Mouse (Mus musculus): ENCODE data around the gene Adamts4. TPM values are rescaled to one million over a fixed set of nuclear protein-coding genes. Genes with fewer than 3 reads are reported as not detected.
"Not testable (repeated sequence)": the region's sequence is repeated elsewhere in the genome, so short reads cannot be mapped to it uniquely, and the experiment has no call there.

Gene Adamts4
- polyA plus RNA-seq, 2 experiments: 8.6 to 10.1 TPM

DNA sequence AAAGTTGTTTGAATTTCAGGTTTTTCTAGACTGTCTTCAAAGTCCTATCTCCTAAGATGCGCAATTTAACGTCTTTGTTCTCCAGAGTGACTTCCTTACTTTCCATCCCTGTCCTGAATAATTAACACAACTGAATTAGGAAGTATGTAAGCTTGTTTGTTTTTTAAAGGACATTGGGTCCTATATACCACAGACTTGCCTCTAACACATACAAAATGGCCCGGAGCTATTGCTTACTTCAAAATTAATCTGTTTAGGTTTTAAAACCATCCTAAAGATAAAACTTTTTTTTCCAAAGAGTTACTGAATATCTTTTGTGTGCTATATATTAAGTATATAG lies 44.8 kb downstream of the Adamts4 start:
- WGBS: 19% methylated on average over 3 of the region's 3 CpGs
- no peak for TF ChIP-seq POLR2A (IDR thresholded peaks at IDR 0.05; ENCODE audit: borderline replicate concordance, extremely low read depth, insufficient read depth, insufficient read length)
- DNase-seq (ENCODE audit: low spot score): no peak
- Histone ChIP-seq H3K36me3 (ENCODE audit: control insufficient read depth, insufficient read depth, low read length) (peaks cover 1% of the 10 kb centered on the region; the same call in 1 of the 2 replicates), H3K27ac (replicated peaks; ENCODE audit: low read depth, low read length) (peak overlapping the region; percentile 96), H3K27me3 (ENCODE audit: control insufficient read depth, insufficient read depth, low read length) (no peaks in the 10 kb centered on the region), H3K4me2 (replicated peaks; ENCODE audit: low read depth, low read length, severe bottlenecking) (peak overlapping the region; percentile 53), H3K9me3 (ENCODE audit: control insufficient read depth, low read length) (no peaks in the 10 kb centered on the region), H3K9ac (ENCODE audit: low read depth, low read length, severe bottlenecking) (peak overlapping the region; percentile 89), H3K4me1 (ENCODE audit: control insufficient read depth, insufficient read depth, low read length) (peaks cover 9% of the 10 kb centered on the region), H3K4me3 (replicated peaks; ENCODE audit: low read length) (peak overlapping the region; percentile 66)
- ATAC-seq (ENCODE audit: low FRiP score, low read depth): no peak

DNA sequence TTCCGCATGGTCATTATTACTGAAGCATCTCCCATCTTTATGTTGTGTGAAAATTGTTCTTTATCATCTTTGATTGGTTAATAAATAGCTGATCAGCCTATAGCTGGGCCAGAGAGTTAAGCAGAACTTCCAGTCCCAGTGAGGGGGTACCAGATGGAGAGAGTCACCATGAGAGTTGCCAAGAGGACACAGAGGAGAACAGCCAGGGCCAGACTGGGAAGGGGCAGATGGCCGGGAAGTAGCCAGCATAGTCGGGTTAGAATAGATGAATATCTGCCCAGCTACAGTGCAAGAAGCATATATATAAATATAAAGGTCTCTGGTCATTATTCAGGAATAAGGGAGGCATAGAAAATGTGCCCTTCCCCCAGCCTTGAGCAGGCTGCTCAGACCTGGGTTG lies 48.0 kb downstream of the Adamts4 start:
- 63% methylated on average over 3 of the region's 3 CpGs for WGBS
- H3K4me1 ChIP-seq (ENCODE audit: control insufficient read depth, insufficient read depth, low read length): peaks cover 6% of the 10 kb centered on the region

DNA sequence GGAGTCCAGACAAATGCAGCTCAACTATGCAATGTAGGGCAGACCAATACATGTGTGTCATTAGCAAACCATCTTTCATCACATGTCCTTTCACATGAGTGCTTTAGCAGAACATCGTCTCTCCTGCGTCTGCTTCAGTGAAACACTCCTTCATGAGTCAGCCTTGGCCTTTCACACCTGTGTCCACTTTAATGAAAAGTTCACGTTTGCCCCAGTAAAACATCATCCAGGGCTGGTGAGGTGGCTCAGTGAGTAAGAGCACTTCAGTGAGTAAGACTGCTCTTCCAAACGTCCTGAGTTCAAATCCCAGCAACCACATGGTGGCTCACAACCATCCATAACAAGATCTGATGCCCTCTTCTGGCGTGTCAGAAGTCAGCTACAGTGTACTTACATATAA lies 55.9 kb downstream of the Adamts4 start:
- not testable (repeated sequence) for H3K27ac ChIP-seq (replicated peaks; ENCODE audit: low read depth, low read length); H3K4me1 ChIP-seq (ENCODE audit: control insufficient read depth, insufficient read depth, low read length); H3K27me3 ChIP-seq (ENCODE audit: control insufficient read depth, insufficient read depth, low read length); ATAC-seq (ENCODE audit: low FRiP score, low read depth); DNase-seq (ENCODE audit: low spot score); H3K4me2 ChIP-seq (replicated peaks; ENCODE audit: low read depth, low read length, severe bottlenecking); H3K36me3 ChIP-seq (ENCODE audit: control insufficient read depth, insufficient read depth, low read length); H3K9me3 ChIP-seq (ENCODE audit: control insufficient read depth, low read length); H3K9ac ChIP-seq (ENCODE audit: low read depth, low read length, severe bottlenecking); H3K4me3 ChIP-seq (replicated peaks; ENCODE audit: low read length)
- WGBS: 63% methylated on average over 5 of the region's 5 CpGs

More for the DNA sequence above, 48.0 kb downstream of the Adamts4 start:
- ATAC-seq (ENCODE audit: low FRiP score, low read depth): no peak
- no peaks in the 10 kb centered on the region for H3K36me3 ChIP-seq (ENCODE audit: control insufficient read depth, insufficient read depth, low read length)
- no peaks in the 10 kb centered on the region for H3K27me3 ChIP-seq (ENCODE audit: control insufficient read depth, insufficient read depth, low read length)
- no peak for DNase-seq (ENCODE audit: low spot score)
- H3K9ac ChIP-seq (ENCODE audit: low read depth, low read length, severe bottlenecking): no peak overlapping the region
- H3K4me2 ChIP-seq (replicated peaks; ENCODE audit: low read depth, low read length, severe bottlenecking): no peak overlapping the region
- TF ChIP-seq POLR2A (IDR thresholded peaks at IDR 0.05; ENCODE audit: borderline replicate concordance, extremely low read depth, insufficient read depth, insufficient read length): no peak
- H3K9me3 ChIP-seq (ENCODE audit: control insufficient read depth, low read length): no peaks in the 10 kb centered on the region
- H3K27ac ChIP-seq (replicated peaks; ENCODE audit: low read depth, low read length): no peak overlapping the region
- no peak overlapping the region for H3K4me3 ChIP-seq (replicated peaks; ENCODE audit: low read length)

DNA sequence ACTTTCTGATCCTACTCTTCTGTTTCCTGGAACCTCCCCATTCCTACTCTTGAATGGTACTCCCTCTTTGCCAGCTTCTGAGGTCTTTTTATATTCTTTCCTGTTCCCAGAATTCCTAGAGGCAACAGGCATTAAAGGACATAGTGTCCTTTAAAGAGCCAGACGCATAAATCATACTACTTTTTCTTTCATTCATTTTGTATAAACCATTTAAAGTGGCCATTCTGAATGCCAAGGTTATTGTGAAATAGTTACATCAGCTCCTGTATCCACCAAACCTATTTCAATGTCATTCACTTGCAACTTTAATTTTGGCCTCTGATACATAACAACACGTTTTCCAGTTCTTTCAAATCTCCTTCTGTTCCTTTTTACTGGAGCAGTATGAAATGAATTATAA lies 59.1 kb downstream of the Adamts4 start:
- ATAC-seq (ENCODE audit: low FRiP score, low read depth) (no peak), DNase-seq (ENCODE audit: low spot score) (no peak)
- no peak overlapping the region for H3K4me2 ChIP-seq (replicated peaks; ENCODE audit: low read depth, low read length, severe bottlenecking)
- no peaks in the 10 kb centered on the region for H3K27me3 ChIP-seq (ENCODE audit: control insufficient read depth, insufficient read depth, low read length)
- no peak overlapping the region for H3K27ac ChIP-seq (replicated peaks; ENCODE audit: low read depth, low read length)
- H3K4me3 ChIP-seq (replicated peaks; ENCODE audit: low read length): no peak overlapping the region
- H3K9ac ChIP-seq (ENCODE audit: low read depth, low read length, severe bottlenecking): no peak overlapping the region
- H3K4me1 ChIP-seq (ENCODE audit: control insufficient read depth, insufficient read depth, low read length): no peaks in the 10 kb centered on the region
- no peak for TF ChIP-seq POLR2A (IDR thresholded peaks at IDR 0.05; ENCODE audit: borderline replicate concordance, extremely low read depth, insufficient read depth, insufficient read length)
- no peaks in the 10 kb centered on the region for H3K9me3 ChIP-seq (ENCODE audit: control insufficient read depth, low read length)
- H3K36me3 ChIP-seq (ENCODE audit: control insufficient read depth, insufficient read depth, low read length): no peaks in the 10 kb centered on the region
- 68% methylated on average over 2 of the region's 2 CpGs for WGBS

Other genes with a start within 250 kb of the Adamts4 start
- gene Fcgr4, start 231.5 kb upstream of the Adamts4 start, polyA plus RNA-seq (2012; rRNA removed): 0.75 and 1.2 TPM in 2 replicates
- gene Fcgr4, start 231.5 kb upstream of the Adamts4 start, polyA plus RNA-seq (2014; fragmentation: Nextera tagmentation; extraction: Ambion mirVana): 0.59 and 0.79 TPM in 2 replicates
- 12.8 and 13.7 TPM in 2 replicates for gene Fcgr3, start 185.5 kb upstream of the Adamts4 start, polyA plus RNA-seq (2012; rRNA removed)
- 17.6 and 19.7 TPM in 2 replicates for gene Fcgr3, start 185.5 kb upstream of the Adamts4 start, polyA plus RNA-seq (2014; fragmentation: Nextera tagmentation; extraction: Ambion mirVana)
- gene Cfap126, start 136.5 kb upstream of the Adamts4 start, polyA plus RNA-seq (2012; rRNA removed): 2.1 and 2.7 TPM in 2 replicates
- 1.1 and 1.3 TPM in 2 replicates for gene Cfap126, start 136.5 kb upstream of the Adamts4 start, polyA plus RNA-seq (2014; fragmentation: Nextera tagmentation; extraction: Ambion mirVana)
- 246 and 314 TPM in 2 replicates for gene Sdhc, start 99.8 kb upstream of the Adamts4 start, polyA plus RNA-seq (2012; rRNA removed)
- gene Sdhc, start 99.8 kb upstream of the Adamts4 start, polyA plus RNA-seq (2014; fragmentation: Nextera tagmentation; extraction: Ambion mirVana): 273 and 281 TPM in 2 replicates
- 14.6 and 19.8 TPM in 2 replicates for gene Mpz, start 99.7 kb upstream of the Adamts4 start, polyA plus RNA-seq (2012; rRNA removed)
- 4.9 and 5.3 TPM in 2 replicates for gene Mpz, start 99.7 kb upstream of the Adamts4 start, polyA plus RNA-seq (2014; fragmentation: Nextera tagmentation; extraction: Ambion mirVana)
- 3.3 and 3.9 TPM in 2 replicates for gene Pcp4l1, start 54.2 kb upstream of the Adamts4 start, polyA plus RNA-seq (2012; rRNA removed)
- gene Pcp4l1, start 54.2 kb upstream of the Adamts4 start, polyA plus RNA-seq (2014; fragmentation: Nextera tagmentation; extraction: Ambion mirVana): 6.0 and 6.3 TPM in 2 replicates
- 0.04 and 0.06 TPM in 2 replicates for gene Nr1i3, start 36.5 kb upstream of the Adamts4 start, polyA plus RNA-seq (2012; rRNA removed)
- gene Nr1i3, start 36.5 kb upstream of the Adamts4 start, polyA plus RNA-seq (2014; fragmentation: Nextera tagmentation; extraction: Ambion mirVana): 0.30 and 0.32 TPM in 2 replicates
- gene Tomm40l, start 27.9 kb upstream of the Adamts4 start, polyA plus RNA-seq (2012; rRNA removed): 26.3 and 29.4 TPM in 2 replicates
- 28.6 and 29.2 TPM in 2 replicates for gene Tomm40l, start 27.9 kb upstream of the Adamts4 start, polyA plus RNA-seq (2014; fragmentation: Nextera tagmentation; extraction: Ambion mirVana)
- 4.7 and 8.1 TPM in 2 replicates for gene Apoa2, start 25.4 kb upstream of the Adamts4 start, polyA plus RNA-seq (2012; rRNA removed)
- 1.6 and 1.9 TPM in 2 replicates for gene Apoa2, start 25.4 kb upstream of the Adamts4 start, polyA plus RNA-seq (2014; fragmentation: Nextera tagmentation; extraction: Ambion mirVana)
- 49.7 and 65.5 TPM in 2 replicates for gene Fcer1g, start 16.1 kb upstream of the Adamts4 start, polyA plus RNA-seq (2012; rRNA removed)
- 85.7 and 91.4 TPM in 2 replicates for gene Fcer1g, start 16.1 kb upstream of the Adamts4 start, polyA plus RNA-seq (2014; fragmentation: Nextera tagmentation; extraction: Ambion mirVana)
- 148 and 151 TPM in 2 replicates for gene Ndufs2, start 967 bp downstream of the Adamts4 start, polyA plus RNA-seq (2012; rRNA removed)
- 216 and 234 TPM in 2 replicates for gene Ndufs2, start 967 bp downstream of the Adamts4 start, polyA plus RNA-seq (2014; fragmentation: Nextera tagmentation; extraction: Ambion mirVana)
- gene B4galt3, start 19.9 kb downstream of the Adamts4 start, polyA plus RNA-seq (2012; rRNA removed): 87.2 and 111 TPM in 2 replicates
- 68.7 and 72.5 TPM in 2 replicates for gene B4galt3, start 19.9 kb downstream of the Adamts4 start, polyA plus RNA-seq (2014; fragmentation: Nextera tagmentation; extraction: Ambion mirVana)
- 133 and 152 TPM in 2 replicates for gene Ppox, start 30.8 kb downstream of the Adamts4 start, polyA plus RNA-seq (2012; rRNA removed)
- 55.7 and 67.2 TPM in 2 replicates for gene Ppox, start 30.8 kb downstream of the Adamts4 start, polyA plus RNA-seq (2014; fragmentation: Nextera tagmentation; extraction: Ambion mirVana)
- 104 and 128 TPM in 2 replicates for gene Usp21, start 37.6 kb downstream of the Adamts4 start, polyA plus RNA-seq (2012; rRNA removed)
- gene Usp21, start 37.6 kb downstream of the Adamts4 start, polyA plus RNA-seq (2014; fragmentation: Nextera tagmentation; extraction: Ambion mirVana): 81.2 and 96.0 TPM in 2 replicates
- 46.5 and 60.9 TPM in 2 replicates for gene Ufc1, start 44.6 kb downstream of the Adamts4 start, polyA plus RNA-seq (2012; rRNA removed)
- gene Ufc1, start 44.6 kb downstream of the Adamts4 start, polyA plus RNA-seq (2014; fragmentation: Nextera tagmentation; extraction: Ambion mirVana): 133 and 135 TPM in 2 replicates
- 72.5 and 81.1 TPM in 2 replicates for gene Dedd, start 78.7 kb downstream of the Adamts4 start, polyA plus RNA-seq (2012; rRNA removed)
- gene Dedd, start 78.7 kb downstream of the Adamts4 start, polyA plus RNA-seq (2014; fragmentation: Nextera tagmentation; extraction: Ambion mirVana): 50.9 and 57.7 TPM in 2 replicates
- gene Nit1, start 95.2 kb downstream of the Adamts4 start, polyA plus RNA-seq (2012; rRNA removed): 50.0 and 54.0 TPM in 2 replicates
- gene Nit1, start 95.2 kb downstream of the Adamts4 start, polyA plus RNA-seq (2014; fragmentation: Nextera tagmentation; extraction: Ambion mirVana): 29.0 and 30.4 TPM in 2 replicates
- gene Pfdn2, start 95.2 kb downstream of the Adamts4 start, polyA plus RNA-seq (2012; rRNA removed): 40.5 and 82.5 TPM in 2 replicates
- gene Pfdn2, start 95.2 kb downstream of the Adamts4 start, polyA plus RNA-seq (2014; fragmentation: Nextera tagmentation; extraction: Ambion mirVana): 43.0 and 48.0 TPM in 2 replicates
- gene Klhdc9, start 110.4 kb downstream of the Adamts4 start, polyA plus RNA-seq (2012; rRNA removed): 1.1 and 1.3 TPM in 2 replicates
- gene Klhdc9, start 110.4 kb downstream of the Adamts4 start, polyA plus RNA-seq (2014; fragmentation: Nextera tagmentation; extraction: Ambion mirVana): 0.88 and 1.1 TPM in 2 replicates
- gene Nectin4, start 119.7 kb downstream of the Adamts4 start, polyA plus RNA-seq (2012; rRNA removed): 16.6 and 19.4 TPM in 2 replicates
- 19.2 and 21.0 TPM in 2 replicates for gene Nectin4, start 119.7 kb downstream of the Adamts4 start, polyA plus RNA-seq (2014; fragmentation: Nextera tagmentation; extraction: Ambion mirVana)
- gene Arhgap30, start 138.5 kb downstream of the Adamts4 start, polyA plus RNA-seq (2012; rRNA removed): 2.0 and 2.5 TPM in 2 replicates
- gene Arhgap30, start 138.5 kb downstream of the Adamts4 start, polyA plus RNA-seq (2014; fragmentation: Nextera tagmentation; extraction: Ambion mirVana): 1.6 and 2.5 TPM in 2 replicates
- 97.0 and 128 TPM in 2 replicates for gene Usf1, start 160.9 kb downstream of the Adamts4 start, polyA plus RNA-seq (2012; rRNA removed)
- 86.2 and 89.9 TPM in 2 replicates for gene Usf1, start 160.9 kb downstream of the Adamts4 start, polyA plus RNA-seq (2014; fragmentation: Nextera tagmentation; extraction: Ambion mirVana)
- 3.9 and 4.7 TPM in 2 replicates for gene Tstd1, start 168.5 kb downstream of the Adamts4 start, polyA plus RNA-seq (2012; rRNA removed)
- 2.8 and 3.4 TPM in 2 replicates for gene Tstd1, start 168.5 kb downstream of the Adamts4 start, polyA plus RNA-seq (2014; fragmentation: Nextera tagmentation; extraction: Ambion mirVana)
- 19.2 and 20.9 TPM in 2 replicates for gene F11r, start 187.1 kb downstream of the Adamts4 start, polyA plus RNA-seq (2012; rRNA removed)
- 35.4 and 37.6 TPM in 2 replicates for gene F11r, start 187.1 kb downstream of the Adamts4 start, polyA plus RNA-seq (2014; fragmentation: Nextera tagmentation; extraction: Ambion mirVana)

Measured in limb, embryonic 14.5 days (tissue).